ENCODE assay signal across 8 mouse cellular contexts in the genomic region with DNA sequence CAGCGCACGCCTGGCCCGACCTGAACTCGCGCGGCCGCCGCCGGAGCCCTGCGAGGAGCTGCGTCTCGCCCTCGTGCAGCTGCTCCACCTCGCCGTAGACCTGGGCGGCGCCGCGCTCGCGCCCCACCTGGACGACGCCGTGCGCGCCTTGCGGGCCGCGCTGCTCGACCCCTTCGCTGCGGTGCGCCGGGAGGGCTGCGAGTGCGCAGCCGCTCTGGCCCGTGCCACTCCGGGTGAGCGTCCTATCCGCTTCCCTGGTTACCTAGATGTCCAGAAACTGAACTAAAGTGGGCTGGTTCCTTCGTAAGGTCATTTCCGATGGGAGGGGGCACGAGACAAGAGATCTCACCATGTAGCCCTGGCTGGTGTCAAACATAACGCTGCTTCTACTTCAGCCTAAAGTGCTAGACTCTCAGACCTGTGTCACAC. TPM values are rescaled to one million over a fixed set of nuclear protein-coding genes. Genes with fewer than 3 reads are reported as not detected.
A peak's percentile ranks its signal among the peaks of the same experiment; 100 is the strongest.
DNase-seq lines count a peak whose midpoint lies in the region; ATAC-seq and TF ChIP-seq lines count a peak whose summit lies in the region.

No protein-coding gene starts in this region.

- H3K9me3 ChIP-seq in heart, embryonic 12.5 days (replicated peaks) = no peaks in the 10 kb centered on the region
- no peaks in the 10 kb centered on the region for H3K9me3 ChIP-seq in MEL (replicated peaks; ENCODE audit: insufficient read depth, low read length)
- H3K9me3 ChIP-seq in lung, embryonic 14.5 days (ENCODE audit: low read depth, low read length) = no peaks in the 10 kb centered on the region

- peaks cover 10% of the 10 kb centered on the region; the same call in 1 of the 2 replicates for H3K79me2 ChIP-seq in MEL (ENCODE audit: control insufficient read depth, insufficient read depth, low read length, poor library complexity)

- DNase-seq in heart, adult 11 months = no peak
- peak; percentile 52 for DNase-seq in MEL (ENCODE audit: low read depth, low spot score)
- DNase-seq in embryo, embryonic 9.5 days (ENCODE audit: extremely low spot score) = peak; percentile 32
- DNase-seq in induced T-regulatory cell, adult 2 months (ENCODE audit: low read depth) = peak; percentile 56
- peak; percentile 50 for DNase-seq in lung, embryonic 14.5 days
- peak; percentile 30 for DNase-seq in spleen, adult 12 weeks (ENCODE audit: low spot score)
- no peak for DNase-seq in frontal cortex, adult 2 months (ENCODE audit: extremely low spot score in 1 of 2, low spot score in 1 of 2)

- H3K9ac ChIP-seq in heart, embryonic 12.5 days = peak overlapping the region; percentile 89
- peak overlapping the region; percentile 94 for H3K9ac ChIP-seq in MEL (ENCODE audit: control insufficient read depth, low read depth, low read length, poor library complexity, severe bottlenecking)
- peak overlapping the region; percentile 68 for H3K9ac ChIP-seq in lung, embryonic 14.5 days

- H3K4me3 ChIP-seq in heart, embryonic 12.5 days = peak overlapping the region; percentile 90
- peak overlapping the region; percentile 67 to 94 for H3K4me3 ChIP-seq in MEL (ENCODE audit: control insufficient read depth in 1 of 2, insufficient read depth in 1 of 2, low read depth in 2 of 2, low read length in 2 of 2)
- peak overlapping the region; percentile 92 for H3K4me3 ChIP-seq in lung, embryonic 14.5 days (ENCODE audit: low read depth, low read length)

- H3K4me1 ChIP-seq in heart, embryonic 12.5 days (replicated peaks) = peaks cover 21% of the 10 kb centered on the region
- peaks cover 0 to 7% of the 10 kb centered on the region in 2 experiments; a peak in 2 of 4 replicates for H3K4me1 ChIP-seq in MEL (ENCODE audit: control insufficient read depth in 1 of 2, insufficient read depth in 2 of 2, low read length in 2 of 2)
- H3K4me1 ChIP-seq in lung, embryonic 14.5 days (ENCODE audit: insufficient read depth) = 0 out of 2 replicates have a peak, but pooled peaks cover 3% of the 10 kb centered on the region

- peak; percentile 9 for ATAC-seq in heart, embryonic 12.5 days (ENCODE audit: insufficient number of reproducible peaks, low FRiP score)
- ATAC-seq in lung, embryonic 14.5 days (ENCODE audit: insufficient read depth) = peak; percentile 12

- no peaks in the 10 kb centered on the region for H3K27me3 ChIP-seq in heart, embryonic 12.5 days (replicated peaks)
- H3K27me3 ChIP-seq in MEL (ENCODE audit: control insufficient read depth in 1 of 2, insufficient read depth in 2 of 2, low read length in 2 of 2) = no peaks in the 10 kb centered on the region
- H3K27me3 ChIP-seq in lung, embryonic 14.5 days (ENCODE audit: insufficient read depth, low read length) = no peaks in the 10 kb centered on the region

- TF ChIP-seq CTCF in MEL (IDR thresholded peaks at IDR 0.05 in 2 of 3, conservative IDR thresholded peaks at IDR 0.05 in 1 of 3; ENCODE audit: control insufficient read depth in 1 of 3, insufficient read depth in 1 of 3, low read depth in 2 of 3, low read length in 3 of 3, poor library complexity in 1 of 3, severe bottlenecking in 1 of 3) = no peak
- TF ChIP-seq CTCF in lung, embryonic 14.5 days (IDR thresholded peaks at IDR 0.05; ENCODE audit: low read depth) = no peak

- no peak for TF ChIP-seq RAD21 in MEL (IDR thresholded peaks at IDR 0.05; ENCODE audit: low read depth, low read length)

- H3K27ac ChIP-seq in heart, embryonic 12.5 days (ENCODE audit: poor library complexity, severe bottlenecking) = peak overlapping the region; percentile 40; the same call in 1 of the 2 replicates
- H3K27ac ChIP-seq in MEL (ENCODE audit: control insufficient read depth, low read depth, low read length) = peak overlapping the region; percentile 11; the same call in 1 of the 2 replicates
- H3K27ac ChIP-seq in lung, embryonic 14.5 days (ENCODE audit: low read depth) = peak overlapping the region; percentile 67; the same call in 1 of the 2 replicates

- TF ChIP-seq EP300 in MEL (IDR thresholded peaks at IDR 0.05; ENCODE audit: low read depth in 1 of 2, low read length in 2 of 2) = no peak

- H3K36me3 ChIP-seq in heart, embryonic 12.5 days = peaks cover 39% of the 10 kb centered on the region
- H3K36me3 ChIP-seq in MEL (ENCODE audit: control insufficient read depth in 1 of 2, insufficient read depth in 2 of 2, low read length in 2 of 2) = peaks cover 1 to 3% of the 10 kb centered on the region in 2 experiments; a peak in 2 of 4 replicates
- H3K36me3 ChIP-seq in lung, embryonic 14.5 days (ENCODE audit: insufficient read depth) = peaks cover 24% of the 10 kb centered on the region

- peak overlapping the region; percentile 95 for H3K4me2 ChIP-seq in heart, embryonic 12.5 days
- peak overlapping the region; percentile 90 for H3K4me2 ChIP-seq in lung, embryonic 14.5 days

- WGBS in heart, embryonic 12.5 days = 0% methylated on average over 45 of the region's 45 CpGs
- WGBS in lung, embryonic 14.5 days = under 1% methylated on average over 45 of the region's 45 CpGs

- TF ChIP-seq POLR2A in MEL (IDR thresholded peaks at IDR 0.05; ENCODE audit: control insufficient read depth in 1 of 2, insufficient read depth in 1 of 2, low read depth in 1 of 2, low read length in 2 of 2, poor library complexity in 1 of 2) = no peak

TF ChIP-seq in MEL, 35 proteins besides CTCF, POLR2A, EP300 and RAD21:
- no peak for TF ChIP-seq UBTF (IDR thresholded peaks at IDR 0.05; ENCODE audit: borderline replicate concordance, insufficient read depth, low read depth, low read length)
- TF ChIP-seq NRF1 (IDR thresholded peaks at IDR 0.05; ENCODE audit: insufficient read depth, low read depth, low read length, poor library complexity, severe bottlenecking) = peak; percentile 53; the same call in 1 of the 2 replicates

RNA-seq across cellular contexts. Expression of a gene that starts 0.6 kb away (rescaled TPM):
- polyA plus RNA-seq in heart, embryonic 12.5 days (2016; fragmentation: Nextera tagmentation; extraction: Ambion mirVana) = 9.8 and 10.5 TPM in 2 replicates
- total RNA-seq in MEL (2012; rRNA removed) = 17.0 and 20.1 TPM in 2 replicates
- 10 to 100 TPM in 1 of 2 experiments, not detected in 1; 35.4 TPM for polyA plus RNA-seq in MEL (2012; ENCODE audit: insufficient read depth in 1 of 2, insufficient read length in 2 of 2, low read depth in 1 of 2, low replicate concordance in 2 of 2, missing spikeins in 1 of 2)
- 8.6 and 9.0 TPM in 2 replicates for polyA plus RNA-seq in lung, embryonic 14.5 days (2014; fragmentation: Nextera tagmentation; extraction: Ambion mirVana)
- polyA plus RNA-seq in frontal cortex, adult 2 months (2012; rRNA removed) = 7.0 and 7.2 TPM in 2 replicates

RNA-seq across cellular contexts. Expression of a gene that starts 0.8 kb away (rescaled TPM):
- 10.4 and 11.5 TPM in 2 replicates for polyA plus RNA-seq in heart, embryonic 12.5 days (2016; fragmentation: Nextera tagmentation; extraction: Ambion mirVana)
- total RNA-seq in MEL (2012; rRNA removed) = not detected in 2 replicates
- polyA plus RNA-seq in MEL (2012; ENCODE audit: insufficient read depth in 1 of 2, insufficient read length in 2 of 2, low read depth in 1 of 2, low replicate concordance in 2 of 2, missing spikeins in 1 of 2) = not detected
- 12.0 and 13.5 TPM in 2 replicates for polyA plus RNA-seq in lung, embryonic 14.5 days (2014; fragmentation: Nextera tagmentation; extraction: Ambion mirVana)
- 752 and 764 TPM in 2 replicates for polyA plus RNA-seq in frontal cortex, adult 2 months (2012; rRNA removed)

RNA-seq across cellular contexts. Expression of a gene that starts 49.8 kb away (rescaled TPM):
- polyA plus RNA-seq in heart, embryonic 12.5 days (2016; fragmentation: Nextera tagmentation; extraction: Ambion mirVana) = 41.8 and 42.4 TPM in 2 replicates
- total RNA-seq in MEL (2012; rRNA removed) = 71.1 and 71.3 TPM in 2 replicates
- 10 to 100 TPM in 1 of 2 experiments, not detected in 1; 79.0 TPM for polyA plus RNA-seq in MEL (2012; ENCODE audit: insufficient read depth in 1 of 2, insufficient read length in 2 of 2, low read depth in 1 of 2, low replicate concordance in 2 of 2, missing spikeins in 1 of 2)
- 53.3 and 57.7 TPM in 2 replicates for polyA plus RNA-seq in lung, embryonic 14.5 days (2014; fragmentation: Nextera tagmentation; extraction: Ambion mirVana)
- 102 and 115 TPM in 2 replicates for polyA plus RNA-seq in frontal cortex, adult 2 months (2012; rRNA removed)

Comparison
In these comparisons a context has a peak if more than half of its experiments do, and no peak if none do; other contexts are left out.
1. H3K27ac ChIP-seq: peak in every context shown above with its lines; median percentile 67 in lung, embryonic 14.5 days; 40 in heart, embryonic 12.5 days; 11 in MEL.
2. DNase-seq: peak in MEL (single experiment), embryo, embryonic 9.5 days (single experiment), induced T-regulatory cell, adult 2 months (single experiment), lung, embryonic 14.5 days (single experiment) and spleen, adult 12 weeks (single experiment); none in heart, adult 11 months (single experiment) and frontal cortex, adult 2 months (0 of 2).
3. RNA of a gene that starts 0.8 kb away (polyA plus RNA-seq): 752 to 764 TPM in frontal cortex, adult 2 months; 12.0 to 13.5 TPM in lung, embryonic 14.5 days, 10.4 to 11.5 TPM in heart, embryonic 12.5 days and not detected in MEL; every median in the first group is over 10 times any median in the second.
4. Peak in every context shown above with its lines, with median percentiles within 50 percentile points of each other: H3K4me3 ChIP-seq and H3K9ac ChIP-seq.